ENCODE assay signal across 7 mouse cellular contexts in genomic region chr12:73907673-73908150, GRCm38 (mm10). TPM values are rescaled to one million over a fixed set of nuclear protein-coding genes. Genes with fewer than 3 reads are reported as not detected.
DNase-seq lines count a peak whose midpoint lies in the region; ATAC-seq and TF ChIP-seq lines count a peak whose summit lies in the region.

No protein-coding gene starts in this region.

- peak; percentile 99 for ATAC-seq in intestine, postnatal 0 days
- peak; percentile 99 for ATAC-seq in midbrain, embryonic 12.5 days (ENCODE audit: low FRiP score, low read depth)

- no peaks in the 10 kb centered on the region for H3K9me3 ChIP-seq in intestine, postnatal 0 days (ENCODE audit: control insufficient read depth)
- no peaks in the 10 kb centered on the region for H3K9me3 ChIP-seq in midbrain, embryonic 12.5 days

- no peaks in the 10 kb centered on the region for H3K36me3 ChIP-seq in intestine, postnatal 0 days (ENCODE audit: control insufficient read depth, insufficient read depth)
- H3K36me3 ChIP-seq in midbrain, embryonic 12.5 days: no peaks in the 10 kb centered on the region
- H3K36me3 ChIP-seq in small intestine, adult 2 months (ENCODE audit: control insufficient read depth, insufficient read depth, low read length): no peaks in the 10 kb centered on the region

- peak; percentile 97 for TF ChIP-seq POLR2A in small intestine, adult 2 months (IDR thresholded peaks at IDR 0.05; ENCODE audit: low read depth, low read length)

- peak overlapping the region; percentile 98 for H3K9ac ChIP-seq in intestine, postnatal 0 days (ENCODE audit: low read depth, low read length)
- peak overlapping the region; percentile 97 for H3K9ac ChIP-seq in midbrain, embryonic 12.5 days (replicated peaks)

- no peaks in the 10 kb centered on the region for H3K4me1 ChIP-seq in intestine, postnatal 0 days (replicated peaks; ENCODE audit: control insufficient read depth, insufficient read depth, low read length)
- H3K4me1 ChIP-seq in midbrain, embryonic 12.5 days: peaks cover 17% of the 10 kb centered on the region
- peaks cover 11% of the 10 kb centered on the region; the same call in 1 of the 2 replicates for H3K4me1 ChIP-seq in small intestine, adult 2 months (ENCODE audit: control insufficient read depth, insufficient read depth, insufficient read length, low read length)

- intact Hi-C loops in left cerebral cortex, postnatal 4 days (cut with DNase I): loop anchor here (5.0 kb wide), 1 partner anchor 200 kb away; no protein-coding TSS in a partner anchor

- peak; percentile 77 for TF ChIP-seq CTCF in intestine, postnatal 0 days (IDR thresholded peaks at IDR 0.05; ENCODE audit: low read depth)
- TF ChIP-seq CTCF in small intestine, adult 2 months (IDR thresholded peaks at IDR 0.05; ENCODE audit: extremely low read depth, insufficient read length, insufficient replicate concordance, low read depth, low read length): no peak

- H3K4me2 ChIP-seq in intestine, postnatal 0 days (replicated peaks; ENCODE audit: low read depth): peak overlapping the region; percentile 88
- H3K4me2 ChIP-seq in midbrain, embryonic 12.5 days (replicated peaks): peak overlapping the region; percentile 76

- under 1% methylated on average over 45 of the region's 51 CpGs for WGBS in intestine, postnatal 0 days
- WGBS in midbrain, embryonic 12.5 days: under 1% methylated on average over 44 of the region's 51 CpGs
- WGBS in small intestine, adult 2 months: under 1% methylated on average over 51 of the region's 51 CpGs

- peak; percentile 98 for DNase-seq in adrenal gland, adult 8-10 months
- DNase-seq in embryo, embryonic 9.5 days (ENCODE audit: extremely low spot score): peak; percentile 97
- peak; percentile 95 to 96 for DNase-seq in gastrocnemius, postnatal 4 days (ENCODE audit: low spot score in 2 of 2)
- DNase-seq in left cerebral cortex, postnatal 4 days: peak; percentile 98

- peak overlapping the region; percentile 97 for H3K27ac ChIP-seq in intestine, postnatal 0 days (ENCODE audit: low read depth, low read length)
- peak overlapping the region; percentile 99 for H3K27ac ChIP-seq in midbrain, embryonic 12.5 days (replicated peaks)
- peak overlapping the region; percentile 82 for H3K27ac ChIP-seq in small intestine, adult 2 months (ENCODE audit: insufficient read depth, low read depth, low read length)

- no peaks in the 10 kb centered on the region for H3K27me3 ChIP-seq in intestine, postnatal 0 days (replicated peaks; ENCODE audit: control insufficient read depth, insufficient read depth, low read length)
- no peaks in the 10 kb centered on the region for H3K27me3 ChIP-seq in midbrain, embryonic 12.5 days
- no peaks in the 10 kb centered on the region for H3K27me3 ChIP-seq in small intestine, adult 2 months (ENCODE audit: control insufficient read depth, insufficient read depth, low read length)

- peak overlapping the region; percentile 100 for H3K4me3 ChIP-seq in intestine, postnatal 0 days (ENCODE audit: low read depth, low read length)
- peak overlapping the region; percentile 95 for H3K4me3 ChIP-seq in midbrain, embryonic 12.5 days
- H3K4me3 ChIP-seq in small intestine, adult 2 months (ENCODE audit: low read depth, low read length): peak overlapping the region; percentile 87

RNA-seq across cellular contexts. Expression of gene Hif1a, which starts 6.5 kb away (rescaled TPM):
- total RNA-seq in adrenal gland, adult 8-10 months (2022): 10 to 100 TPM; 61.1 to 71.2 (median 65.2) TPM
- total RNA-seq in gastrocnemius, postnatal 4 days (2021): 10 to 100 TPM; 47.6 to 52.4 TPM
- polyA plus RNA-seq in intestine, postnatal 0 days (2015; fragmentation: Nextera tagmentation; extraction: Ambion mirVana): 25.3 and 27.0 TPM in 2 replicates
- 10 to 100 TPM; 81.5 to 85.3 TPM for total RNA-seq in left cerebral cortex, postnatal 4 days (2021)
- 130 and 134 TPM in 2 replicates for polyA plus RNA-seq in midbrain, embryonic 12.5 days (2016; fragmentation: Nextera tagmentation; extraction: Ambion mirVana)
- 11.6 and 23.7 TPM in 2 replicates for polyA plus RNA-seq in small intestine, adult 2 months (2012; rRNA removed)

RNA-seq across cellular contexts. Expression of gene Gm49321, which starts 29.7 kb away (rescaled TPM):
- 10 to 100 TPM in 2 of 4 experiments, 1 to 10 TPM in 2; 7.0 to 10.7 (median 9.8) TPM for total RNA-seq in adrenal gland, adult 8-10 months (2022)
- total RNA-seq in gastrocnemius, postnatal 4 days (2021): 1 to 10 TPM; 3.1 to 3.7 TPM
- polyA plus RNA-seq in intestine, postnatal 0 days (2015; fragmentation: Nextera tagmentation; extraction: Ambion mirVana): 4.1 and 4.7 TPM in 2 replicates
- 10 to 100 TPM in 1 of 2 experiments, 1 to 10 TPM in 1; 7.6 to 16.7 TPM for total RNA-seq in left cerebral cortex, postnatal 4 days (2021)
- polyA plus RNA-seq in midbrain, embryonic 12.5 days (2016; fragmentation: Nextera tagmentation; extraction: Ambion mirVana): 18.3 and 18.5 TPM in 2 replicates
- polyA plus RNA-seq in small intestine, adult 2 months (2012; rRNA removed): not detected in 2 replicates

RNA-seq across cellular contexts. Expression of gene Snapc1, which starts 56.6 kb away (rescaled TPM):
- 10 to 100 TPM; 15.1 to 28.9 (median 23.2) TPM for total RNA-seq in adrenal gland, adult 8-10 months (2022)
- total RNA-seq in gastrocnemius, postnatal 4 days (2021): 10 to 100 TPM in 1 of 2 experiments, 1 to 10 TPM in 1; 8.8 to 10.1 TPM
- polyA plus RNA-seq in intestine, postnatal 0 days (2015; fragmentation: Nextera tagmentation; extraction: Ambion mirVana): 5.7 and 6.7 TPM in 2 replicates
- 10 to 100 TPM; 31.6 to 37.1 TPM for total RNA-seq in left cerebral cortex, postnatal 4 days (2021)
- 23.6 and 31.9 TPM in 2 replicates for polyA plus RNA-seq in midbrain, embryonic 12.5 days (2016; fragmentation: Nextera tagmentation; extraction: Ambion mirVana)
- 2.0 and 2.8 TPM in 2 replicates for polyA plus RNA-seq in small intestine, adult 2 months (2012; rRNA removed)

Comparison
In these comparisons a context has a peak if more than half of its experiments do, and no peak if none do; other contexts are left out.
1. Peak in every context shown above with its lines: DNase-seq, ATAC-seq, H3K4me3 ChIP-seq and H3K27ac ChIP-seq.